Mouse (Mus musculus) neural tube, embryonic 13.5 days (tissue): ENCODE results near the gene Mlph. TPM values are rescaled to one million over a fixed set of nuclear protein-coding genes. Genes with fewer than 3 reads are reported as not detected.

Experiments used
- ATAC-seq: fragments of 200-750 bp; cut with Nextera tagmentation; 2 replicates; pipeline ENCODE4 v1.8.0; 2017; ENCODE audit warnings: low read depth, mild to moderate bottlenecking, moderate TSS enrichment, moderate library complexity
- H3K27ac ChIP-seq: fragments of 300-500 bp; sonication (generic); replicated peaks from 2 replicates; pipeline ENCODE4 v1.5.1; 2015; ENCODE audit warnings: moderate library complexity, mild to moderate bottlenecking, inconsistent platforms
- H3K27me3 ChIP-seq: fragments of 300-500 bp; sonication (generic); 2 replicates; pipeline ENCODE4 v1.6.1; 2015; ENCODE audit warnings: mild to moderate bottlenecking, inconsistent platforms
- H3K36me3 ChIP-seq: fragments of 300-500 bp; sonication (generic); 2 replicates; pipeline ENCODE4 v1.6.1; 2015; ENCODE audit warnings: mild to moderate bottlenecking, inconsistent platforms
- H3K4me1 ChIP-seq: fragments of 300-500 bp; sonication (generic); replicated peaks from 2 replicates; pipeline ENCODE4 v1.6.1; 2015; ENCODE audit warnings: inconsistent platforms
- H3K4me2 ChIP-seq: fragments of 300-500 bp; sonication (generic); 2 replicates; pipeline ENCODE4 v1.6.1; 2015; ENCODE audit warnings: inconsistent platforms, mild to moderate bottlenecking, moderate library complexity
- H3K4me3 ChIP-seq: fragments of 300-500 bp; sonication (generic); 2 replicates; pipeline ENCODE4 v1.5.1; 2015; ENCODE audit warnings: mild to moderate bottlenecking, inconsistent platforms
- H3K9ac ChIP-seq: fragments of 300-500 bp; sonication (generic); 2 replicates; pipeline ENCODE4 v1.6.1; 2015; ENCODE audit warnings: moderate library complexity, mild to moderate bottlenecking, inconsistent platforms
- H3K9me3 ChIP-seq: fragments of 300-500 bp; sonication (generic); 2 replicates; pipeline ENCODE4 v1.6.1; 2016; ENCODE audit warnings: inconsistent platforms
- WGBS: fragments of 180-500 bp; shearing (Covaris S2); methylation state at CpG from one replicate; pipeline ENCODE4 v1.1.7; 2015; 5-methylcytosine and 5-hydroxymethylcytosine counted together
- polyA plus RNA-seq: library from polyadenylated mRNA; unstranded; fragments of >200 nt; fragmentation: Nextera tagmentation; extraction: Ambion mirVana; gene quantifications from 2 replicates; pipeline ENCODE4 v1.2.1, GENCODE M21; 2015

Gene Mlph
- polyA plus RNA-seq, 1 experiment from 2014 or later = 0.10 TPM

GRCm38 (mm10) chr1:90913231-90913630, 1.7 kb upstream of the Mlph start:
- WGBS = 60% methylated on average over 6 of the region's 6 CpGs
- no peak overlapping the region for H3K9ac ChIP-seq
- no peak overlapping the region for H3K4me2 ChIP-seq
- no peak overlapping the region for H3K4me3 ChIP-seq
- no peak overlapping the region for H3K27ac ChIP-seq
- no peak for ATAC-seq
- peaks cover 23% of the 10 kb centered on the region for H3K4me1 ChIP-seq
- peaks cover 23% of the 10 kb centered on the region for H3K27me3 ChIP-seq
- H3K9me3 ChIP-seq = no peaks in the 10 kb centered on the region
- H3K36me3 ChIP-seq = no peaks in the 10 kb centered on the region

DNA sequence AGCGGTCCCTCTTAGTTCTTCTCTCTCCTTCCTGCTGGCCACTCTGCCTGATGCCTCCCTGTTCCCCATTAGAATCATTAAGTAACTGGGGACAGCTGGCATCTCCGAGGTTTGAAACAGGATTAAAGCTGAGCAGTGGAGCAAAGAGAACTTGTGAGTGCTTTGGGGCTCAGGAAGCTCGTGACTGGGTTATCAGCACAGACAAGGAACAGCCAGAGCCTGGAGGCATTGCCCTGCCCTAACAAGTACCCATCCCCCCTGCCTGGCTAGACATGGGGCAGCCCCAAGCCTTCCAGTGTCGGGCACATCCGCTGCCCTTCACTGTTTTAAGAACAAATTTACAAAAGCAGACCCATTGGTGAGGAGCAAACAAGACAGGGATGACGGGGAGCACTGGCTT, 2.6 kb downstream of the Mlph start:
- Histone ChIP-seq H3K27me3 (peaks cover 23% of the 10 kb centered on the region), H3K4me3 (no peak overlapping the region), H3K9ac (no peak overlapping the region), H3K4me1 (peaks cover 13% of the 10 kb centered on the region), H3K9me3 (peaks cover 12% of the 10 kb centered on the region; the same call in 1 of the 2 replicates), H3K36me3 (no peaks in the 10 kb centered on the region), H3K27ac (no peak overlapping the region), H3K4me2 (no peak overlapping the region)
- 71% methylated on average over 6 of the region's 6 CpGs for WGBS
- ATAC-seq = no peak

DNA sequence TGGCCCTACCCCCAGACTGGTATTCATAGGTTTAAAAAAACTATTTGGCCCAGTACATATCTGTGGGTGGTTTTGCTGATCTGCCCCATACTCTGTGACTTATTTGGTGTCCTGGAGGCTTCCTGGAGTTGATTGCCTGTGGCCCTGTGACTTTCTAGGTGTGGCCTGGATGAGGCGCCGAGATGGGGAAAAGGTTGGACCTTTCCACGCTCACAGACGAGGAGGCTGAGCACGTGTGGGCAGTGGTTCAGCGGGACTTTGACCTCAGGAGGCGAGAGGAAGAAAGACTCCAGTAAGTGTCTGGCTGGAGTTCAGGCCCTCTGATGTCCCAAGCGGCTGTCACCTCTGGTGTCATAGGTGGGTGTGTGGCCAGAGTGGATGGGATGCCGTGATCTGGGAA, 6.8 kb downstream of the Mlph start:
- Histone ChIP-seq H3K4me2 (no peak overlapping the region), H3K4me3 (no peak overlapping the region), H3K27ac (no peak overlapping the region), H3K9me3 (peaks cover 12% of the 10 kb centered on the region; the same call in 1 of the 2 replicates), H3K36me3 (no peaks in the 10 kb centered on the region), H3K4me1 (no peaks in the 10 kb centered on the region), H3K9ac (no peak overlapping the region), H3K27me3 (peaks cover 8% of the 10 kb centered on the region; the same call in 1 of the 2 replicates)
- 90% methylated on average over 9 of the region's 9 CpGs for WGBS
- ATAC-seq = no peak

DNA sequence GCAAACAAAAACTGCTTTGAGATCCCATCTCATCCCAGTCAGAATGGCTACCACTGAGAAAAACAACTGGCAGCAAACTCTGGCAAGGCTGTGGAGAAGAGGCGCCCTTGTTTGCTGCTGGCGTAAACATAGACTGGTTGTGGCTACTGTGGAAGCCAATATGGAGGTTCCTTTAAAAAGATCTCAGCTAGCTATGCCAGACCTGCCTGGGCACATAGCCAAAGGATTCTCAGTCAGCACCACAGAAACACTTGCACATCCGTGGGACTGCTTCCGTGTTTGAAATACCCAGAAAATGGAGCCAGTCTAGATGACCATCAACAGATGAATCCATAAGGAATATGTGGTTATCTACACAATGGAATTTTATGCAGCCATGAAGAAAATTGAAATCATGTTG, 11.1 kb downstream of the Mlph start:
- no peaks in the 10 kb centered on the region for H3K9me3 ChIP-seq
- no peak overlapping the region for H3K9ac ChIP-seq
- ATAC-seq = no peak
- 80% methylated on average over 4 of the region's 4 CpGs for WGBS
- peaks cover 10% of the 10 kb centered on the region for H3K4me1 ChIP-seq
- peaks cover 12% of the 10 kb centered on the region for H3K27me3 ChIP-seq
- H3K36me3 ChIP-seq = no peaks in the 10 kb centered on the region
- H3K4me3 ChIP-seq = no peak overlapping the region
- H3K4me2 ChIP-seq = no peak overlapping the region
- no peak overlapping the region for H3K27ac ChIP-seq

- H3K4me3 ChIP-seq = no peak overlapping the region
- H3K27me3 ChIP-seq = peaks cover 12% of the 10 kb centered on the region
- H3K27ac ChIP-seq = no peak overlapping the region
- peak overlapping the region; percentile 31; the same call in 1 of the 2 replicates for H3K9ac ChIP-seq
- no peaks in the 10 kb centered on the region for H3K9me3 ChIP-seq
- 53% methylated on average over 15 of the region's 15 CpGs for WGBS
- no peaks in the 10 kb centered on the region for H3K36me3 ChIP-seq
- ATAC-seq = no peak
- H3K4me2 ChIP-seq = no peak overlapping the region
- H3K4me1 ChIP-seq = peaks cover 10% of the 10 kb centered on the region
Measured at GRCm38 (mm10) chr1:90927308-90927707, 12.4 kb downstream of the Mlph start.

GRCm38 (mm10) chr1:90927929-90928574, 13.2 kb downstream of the Mlph start:
- no peaks in the 10 kb centered on the region for H3K9me3 ChIP-seq
- peak overlapping the region; percentile 31; the same call in 1 of the 2 replicates for H3K9ac ChIP-seq
- peaks cover 12% of the 10 kb centered on the region for H3K27me3 ChIP-seq
- no peak overlapping the region for H3K27ac ChIP-seq
- peak; percentile 47; the same call in 1 of the 2 replicates for ATAC-seq
- H3K36me3 ChIP-seq = no peaks in the 10 kb centered on the region
- peak overlapping the region; percentile 51 for H3K4me2 ChIP-seq
- WGBS = 2% methylated on average over 23 of the region's 23 CpGs
- H3K4me3 ChIP-seq = peak overlapping the region; percentile 23; the same call in 1 of the 2 replicates
- peaks cover 10% of the 10 kb centered on the region for H3K4me1 ChIP-seq

DNA sequence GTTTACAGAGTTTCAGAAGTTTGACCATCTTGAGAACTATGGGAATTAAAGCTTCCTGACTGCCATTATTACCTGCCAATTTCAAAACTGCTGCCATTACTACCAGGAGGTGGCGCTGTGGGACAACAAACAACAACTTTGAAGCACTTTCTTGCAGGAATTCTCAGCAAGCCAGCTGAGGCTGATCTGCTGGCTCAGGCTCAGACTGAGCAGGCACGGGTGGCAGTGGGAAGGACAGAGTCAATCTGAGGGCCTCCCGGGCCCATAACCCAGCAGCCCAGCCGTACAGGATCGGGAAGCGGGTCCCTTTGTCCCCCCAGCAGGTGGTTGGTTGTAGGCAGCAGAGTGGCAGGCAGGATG, 13.7 kb downstream of the Mlph start:
- H3K27ac ChIP-seq = no peak overlapping the region
- peaks cover 12% of the 10 kb centered on the region for H3K27me3 ChIP-seq
- H3K4me1 ChIP-seq = peaks cover 10% of the 10 kb centered on the region
- H3K36me3 ChIP-seq = no peaks in the 10 kb centered on the region
- H3K4me3 ChIP-seq = no peak overlapping the region
- peak; percentile 53 for ATAC-seq
- H3K9ac ChIP-seq = peak overlapping the region; percentile 26; the same call in 1 of the 2 replicates
- H3K4me2 ChIP-seq = peak overlapping the region; percentile 51
- H3K9me3 ChIP-seq = no peaks in the 10 kb centered on the region
- 6% methylated on average over 6 of the region's 6 CpGs for WGBS

DNA sequence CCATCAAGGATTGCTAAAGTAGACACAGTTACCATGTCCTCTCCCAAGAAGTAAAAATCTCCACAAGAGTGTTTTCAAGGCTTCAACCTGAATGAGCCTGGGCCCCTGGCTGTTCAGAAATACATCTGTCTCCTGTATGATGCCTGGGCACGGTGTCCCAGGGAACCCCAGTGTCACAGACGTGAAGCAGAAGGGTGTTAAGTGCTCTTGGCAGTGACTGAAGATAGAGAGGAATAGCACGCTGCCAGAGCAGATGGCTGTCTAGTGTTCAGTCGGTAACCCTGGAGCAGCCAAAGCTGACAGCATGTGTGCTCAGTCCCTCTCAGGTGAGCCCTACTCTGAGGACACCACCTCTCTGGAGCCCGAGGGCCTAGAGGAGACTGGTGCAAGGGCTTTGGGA, 18.1 kb downstream of the Mlph start:
- Histone ChIP-seq H3K4me1 (peaks cover 4% of the 10 kb centered on the region), H3K36me3 (no peaks in the 10 kb centered on the region), H3K4me2 (no peak overlapping the region), H3K9me3 (no peaks in the 10 kb centered on the region), H3K9ac (no peak overlapping the region), H3K4me3 (no peak overlapping the region), H3K27ac (no peak overlapping the region), H3K27me3 (peaks cover 4% of the 10 kb centered on the region)
- WGBS = 79% methylated on average over 5 of the region's 5 CpGs
- ATAC-seq = no peak

DNA sequence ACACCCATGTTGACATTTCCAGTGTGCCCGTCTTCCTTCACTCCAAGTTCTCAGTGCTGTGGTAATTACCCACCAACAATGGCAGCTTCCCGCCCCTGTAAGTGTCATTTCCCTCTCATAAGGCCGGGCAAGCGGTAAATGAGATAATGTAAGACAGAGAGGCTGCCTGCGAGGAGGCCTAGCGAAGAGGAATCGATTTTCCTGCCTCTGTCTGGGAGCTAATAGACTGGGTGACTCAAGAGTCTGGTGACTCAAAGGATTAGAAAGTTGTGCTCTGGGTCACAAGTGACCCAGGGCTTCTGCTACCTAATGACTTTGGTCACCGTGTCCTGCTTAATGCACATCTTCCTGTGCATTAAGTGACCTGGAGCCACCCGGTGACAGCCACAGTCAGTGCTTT, 22.1 kb downstream of the Mlph start:
- H3K36me3 ChIP-seq = no peaks in the 10 kb centered on the region
- H3K27ac ChIP-seq = no peak overlapping the region
- no peaks in the 10 kb centered on the region for H3K9me3 ChIP-seq
- WGBS = 53% methylated on average over 9 of the region's 9 CpGs
- no peaks in the 10 kb centered on the region for H3K4me1 ChIP-seq
- no peak for ATAC-seq
- no peaks in the 10 kb centered on the region for H3K27me3 ChIP-seq
- no peak overlapping the region for H3K4me2 ChIP-seq
- H3K4me3 ChIP-seq = no peak overlapping the region
- H3K9ac ChIP-seq = no peak overlapping the region

DNA sequence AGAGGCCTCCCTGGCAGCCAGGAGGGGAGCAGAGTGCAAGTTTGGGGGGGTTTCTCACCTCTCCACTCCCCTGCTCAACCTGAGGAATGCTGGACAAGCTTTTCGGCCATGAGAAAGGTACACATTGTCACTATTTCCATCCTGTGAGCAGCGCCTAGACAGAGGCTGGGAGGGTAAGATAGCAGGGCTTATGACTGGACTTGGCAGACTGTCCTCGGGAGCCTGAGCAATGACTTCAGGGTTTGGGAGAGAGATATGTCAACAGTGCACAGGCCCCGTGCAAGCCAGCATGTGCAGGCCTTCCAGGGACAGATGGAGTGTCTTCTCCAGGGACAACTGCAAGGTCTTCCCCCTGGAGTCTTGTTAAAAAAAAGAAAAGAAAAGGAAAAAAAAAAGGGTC, 25.1 kb downstream of the Mlph start:
- no peaks in the 10 kb centered on the region for H3K36me3 ChIP-seq
- no peak overlapping the region for H3K9ac ChIP-seq
- no peak overlapping the region for H3K4me2 ChIP-seq
- no peak overlapping the region for H3K4me3 ChIP-seq
- no peaks in the 10 kb centered on the region for H3K27me3 ChIP-seq
- no peak for ATAC-seq
- no peak overlapping the region for H3K27ac ChIP-seq
- no peaks in the 10 kb centered on the region for H3K9me3 ChIP-seq
- no peaks in the 10 kb centered on the region for H3K4me1 ChIP-seq
- 87% methylated on average over 4 of the region's 4 CpGs for WGBS

DNA sequence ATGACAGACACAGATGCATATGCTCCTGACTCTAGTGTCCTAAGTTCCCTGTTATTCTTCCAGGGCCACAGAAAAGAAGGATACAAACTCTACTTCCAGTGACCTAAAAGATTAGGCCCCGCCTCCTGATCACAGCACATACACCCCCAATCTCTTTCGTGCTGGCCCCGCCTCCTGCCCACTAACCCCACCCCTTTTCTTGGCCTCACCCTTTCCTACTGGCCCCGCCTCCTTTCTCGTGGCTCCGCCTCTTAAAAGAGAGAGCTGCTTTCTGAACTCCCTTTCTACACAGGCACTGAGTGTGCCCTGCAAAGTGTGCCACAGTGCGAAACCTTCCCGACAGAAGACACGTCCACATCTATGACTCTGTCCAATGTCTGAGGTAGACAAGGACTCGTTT, 30.3 kb downstream of the Mlph start:
- no peak overlapping the region for H3K27ac ChIP-seq
- no peak overlapping the region for H3K9ac ChIP-seq
- H3K4me2 ChIP-seq = no peak overlapping the region
- no peak overlapping the region for H3K4me3 ChIP-seq
- H3K36me3 ChIP-seq = no peaks in the 10 kb centered on the region
- H3K27me3 ChIP-seq = no peaks in the 10 kb centered on the region
- WGBS = 61% methylated on average over 10 of the region's 10 CpGs
- no peaks in the 10 kb centered on the region for H3K9me3 ChIP-seq
- no peak for ATAC-seq
- H3K4me1 ChIP-seq = no peaks in the 10 kb centered on the region

- 75% methylated on average over 2 of the region's 2 CpGs for WGBS
Measured at GRCm38 (mm10) chr1:90947252-90947651, 32.4 kb downstream of the Mlph start.

DNA sequence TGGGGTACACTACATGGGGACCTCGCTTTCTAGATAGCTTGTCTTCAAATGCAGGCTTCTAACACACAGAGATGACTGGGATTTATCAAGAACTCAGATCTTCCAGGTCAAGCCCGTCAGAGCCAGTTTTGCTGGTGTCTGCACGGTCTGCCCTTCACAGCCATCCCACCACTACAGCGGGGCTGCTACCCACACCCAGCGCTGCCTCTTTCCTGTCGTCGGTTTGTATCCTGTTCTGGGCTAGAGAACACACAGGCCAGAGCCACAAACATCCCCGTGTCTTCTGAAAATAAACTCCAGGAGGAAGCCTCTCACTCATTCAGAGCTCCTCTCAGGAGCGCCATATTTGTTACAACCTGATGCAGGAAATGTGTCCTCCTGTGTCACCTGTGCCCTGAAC, 34.4 kb downstream of the Mlph start:
- no peak for ATAC-seq
- 83% methylated on average over 9 of the region's 9 CpGs for WGBS

More at GRCm38 (mm10) chr1:90947252-90947651, 32.4 kb downstream of the Mlph start:
- no peak for ATAC-seq
- no peak overlapping the region for H3K4me3 ChIP-seq
- H3K27me3 ChIP-seq = no peaks in the 10 kb centered on the region
- H3K4me2 ChIP-seq = no peak overlapping the region
- no peaks in the 10 kb centered on the region for H3K36me3 ChIP-seq
- no peaks in the 10 kb centered on the region for H3K9me3 ChIP-seq
- no peaks in the 10 kb centered on the region for H3K4me1 ChIP-seq
- no peak overlapping the region for H3K9ac ChIP-seq
- no peak overlapping the region for H3K27ac ChIP-seq

More for the DNA sequence above, 34.4 kb downstream of the Mlph start:
- H3K27me3 ChIP-seq = no peaks in the 10 kb centered on the region
- peaks cover 6% of the 10 kb centered on the region; the same call in 1 of the 2 replicates for H3K4me1 ChIP-seq
- H3K4me2 ChIP-seq = no peak overlapping the region
- H3K36me3 ChIP-seq = no peaks in the 10 kb centered on the region
- no peak overlapping the region for H3K27ac ChIP-seq
- H3K9me3 ChIP-seq = no peaks in the 10 kb centered on the region
- no peak overlapping the region for H3K9ac ChIP-seq
- H3K4me3 ChIP-seq = no peak overlapping the region
